Mouse (Mus musculus) small intestine, adult 2 months (tissue): ENCODE data around the gene Sept11. TPM values are rescaled to one million over a fixed set of nuclear protein-coding genes. Genes with fewer than 3 reads are reported as not detected.
A peak's percentile ranks its signal among the peaks of the same experiment; 100 is the strongest.

ENCODE experiments used
- H3K27ac ChIP-seq: fragments of 200-500 bp; 2 replicates; pipeline ENCODE4 v1.5.1; 2012; ENCODE audit warnings: low read depth, low read length, control low read depth, inconsistent platforms; ENCODE audit not compliant: insufficient read depth
- H3K27me3 ChIP-seq: fragments of 200-500 bp; 2 replicates; pipeline ENCODE4 v1.6.1; 2012; ENCODE audit warnings: mild to moderate bottlenecking, moderate library complexity, low read length, inconsistent platforms; ENCODE audit not compliant: control insufficient read depth, insufficient read depth
- H3K36me3 ChIP-seq: fragments of 200-500 bp; 2 replicates; pipeline ENCODE4 v1.6.1; 2012; ENCODE audit warnings: mild to moderate bottlenecking, low read length, control low read depth, inconsistent platforms; ENCODE audit not compliant: control insufficient read depth, insufficient read depth
- H3K4me1 ChIP-seq: fragments of 200-500 bp; 2 replicates; pipeline ENCODE4 v1.6.1; 2012; ENCODE audit warnings: low read length, inconsistent platforms, mixed read lengths; ENCODE audit not compliant: control insufficient read depth, insufficient read depth, insufficient read length
- H3K4me3 ChIP-seq: fragments of 200-500 bp; 2 replicates; pipeline ENCODE4 v1.5.1; 2012; ENCODE audit warnings: low read depth, mild to moderate bottlenecking, control low read depth, inconsistent platforms, low read length, moderate library complexity
- CTCF ChIP-seq: fragments of 200-500 bp; IDR thresholded peaks from 2 replicates; pipeline ENCODE4 v1.5.1; 2012; ENCODE audit warnings: low read depth, mild to moderate bottlenecking, control low read depth, inconsistent platforms, low read length, moderate library complexity, mixed read lengths; ENCODE audit not compliant: insufficient replicate concordance, insufficient read length; ENCODE audit errors: extremely low read depth
- POLR2A ChIP-seq: fragments of 200-500 bp; IDR thresholded peaks from 2 replicates; pipeline ENCODE4 v1.6.1; 2012; ENCODE audit warnings: low read depth, mild to moderate bottlenecking, control low read depth, inconsistent platforms, low read length, moderate library complexity
- WGBS: fragments of 180-500 bp; shearing (Covaris S2); methylation state at CpG from one replicate; pipeline ENCODE4 v1.1.7; 2018; 5-methylcytosine and 5-hydroxymethylcytosine counted together
- polyA plus RNA-seq: library from polyadenylated mRNA; depleted of rRNA; stranded (reverse); fragments of >200 nt; gene quantifications from 2 replicates; pipeline ENCODE4 v1.2.3, GENCODE M21; 2012

Gene Sept11
- polyA plus RNA-seq, 1 experiment: 12.9 TPM

GRCm38 (mm10) chr5:93097204-93097906, 4.1 kb downstream of the Sept11 start:
- WGBS: 84% methylated on average over 13 of the region's 13 CpGs
- Histone ChIP-seq H3K27me3 (no peaks in the 10 kb centered on the region), H3K36me3 (0 out of 2 replicates have a peak, but pooled peaks cover 2% of the 10 kb centered on the region), H3K4me3 (no peak overlapping the region), H3K27ac (peak overlapping the region; percentile 5), H3K4me1 (peaks cover 6% of the 10 kb centered on the region; the same call in 1 of the 2 replicates)
- TF ChIP-seq POLR2A (no peak), CTCF (no peak)

DNA sequence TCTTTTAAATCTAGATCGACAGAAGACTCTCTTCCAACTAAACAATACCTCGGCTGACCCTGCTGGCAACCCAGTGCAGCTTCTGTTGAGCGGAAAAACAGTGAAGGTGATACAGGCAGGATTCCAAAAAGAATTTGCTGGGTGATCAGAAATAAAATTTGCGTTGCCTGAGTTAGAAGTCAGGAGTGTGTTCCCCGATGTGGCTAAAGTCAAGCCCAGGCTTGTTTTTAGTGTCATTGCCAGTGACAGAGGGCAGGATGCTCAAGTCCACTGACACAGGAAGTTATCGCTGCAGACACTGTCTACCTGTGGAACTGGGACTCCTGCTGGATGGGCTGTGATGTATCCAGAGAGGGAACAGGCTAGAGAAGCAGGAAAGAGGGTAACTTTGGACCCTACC, 5.0 kb downstream of the Sept11 start:
- H3K27me3 ChIP-seq: no peaks in the 10 kb centered on the region
- H3K4me1 ChIP-seq: peaks cover 4% of the 10 kb centered on the region; the same call in 1 of the 2 replicates
- TF ChIP-seq CTCF (no peak), POLR2A (no peak)
- H3K36me3 ChIP-seq: 0 out of 2 replicates have a peak, but pooled peaks cover 2% of the 10 kb centered on the region
- H3K4me3 ChIP-seq: no peak overlapping the region
- H3K27ac ChIP-seq: no peak overlapping the region
- 76% methylated on average over 6 of the region's 6 CpGs for WGBS

- TF ChIP-seq POLR2A: no peak
- 0 out of 2 replicates have a peak, but pooled peaks cover 2% of the 10 kb centered on the region for H3K36me3 ChIP-seq
- no peak overlapping the region for H3K4me3 ChIP-seq
- no peaks in the 10 kb centered on the region for H3K27me3 ChIP-seq
- peaks cover 4% of the 10 kb centered on the region; the same call in 1 of the 2 replicates for H3K4me1 ChIP-seq
- no peak overlapping the region for H3K27ac ChIP-seq
- 76% methylated on average over 14 of the region's 14 CpGs for WGBS
Observed at GRCm38 (mm10) chr5:93098811-93099210, 5.6 kb downstream of the Sept11 start.

DNA sequence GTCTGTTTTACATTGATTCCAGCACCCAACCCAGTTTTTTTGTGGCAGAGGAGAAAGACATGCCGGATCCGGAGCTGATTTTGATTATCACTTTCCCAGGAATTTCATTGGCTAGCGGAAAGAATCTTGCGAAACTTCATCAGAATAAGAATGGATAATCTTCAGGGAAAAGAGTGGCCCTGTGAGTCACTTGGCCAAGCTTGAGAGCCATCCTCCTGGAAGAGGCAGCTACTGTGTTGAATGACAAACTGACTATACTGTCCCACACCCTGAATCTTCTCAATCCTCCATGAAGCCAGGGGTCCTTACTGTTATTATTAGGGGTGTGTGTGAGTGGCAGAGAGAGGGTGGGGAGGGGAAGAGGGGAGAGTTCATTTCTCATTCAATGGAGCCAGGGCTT, 7.7 kb downstream of the Sept11 start:
- Histone ChIP-seq H3K4me3 (no peak overlapping the region), H3K4me1 (peaks cover 3% of the 10 kb centered on the region; the same call in 1 of the 2 replicates), H3K27me3 (no peaks in the 10 kb centered on the region), H3K36me3 (0 out of 2 replicates have a peak, but pooled peaks cover 2% of the 10 kb centered on the region), H3K27ac (no peak overlapping the region)
- TF ChIP-seq CTCF (no peak), POLR2A (no peak)
- WGBS: 79% methylated on average over 4 of the region's 4 CpGs

- H3K4me1 ChIP-seq: peaks cover 3% of the 10 kb centered on the region; the same call in 1 of the 2 replicates
- H3K4me3 ChIP-seq: no peak overlapping the region
- WGBS: 83% methylated on average over 8 of the region's 8 CpGs
- no peaks in the 10 kb centered on the region for H3K27me3 ChIP-seq
- TF ChIP-seq CTCF (no peak), POLR2A (no peak)
- no peak overlapping the region for H3K27ac ChIP-seq
- 0 out of 2 replicates have a peak, but pooled peaks cover 2% of the 10 kb centered on the region for H3K36me3 ChIP-seq
Observed at GRCm38 (mm10) chr5:93101371-93101791, 8.1 kb downstream of the Sept11 start.

GRCm38 (mm10) chr5:93103603-93104002, 10.4 kb downstream of the Sept11 start:
- Histone ChIP-seq H3K36me3 (0 out of 2 replicates have a peak, but pooled peaks cover 2% of the 10 kb centered on the region), H3K27ac (no peak overlapping the region), H3K4me3 (no peak overlapping the region), H3K27me3 (no peaks in the 10 kb centered on the region), H3K4me1 (no peaks in the 10 kb centered on the region; the same call in 1 of the 2 replicates)
- TF ChIP-seq POLR2A (no peak), CTCF (no peak)
- WGBS: 80% methylated on average over 8 of the region's 8 CpGs

DNA sequence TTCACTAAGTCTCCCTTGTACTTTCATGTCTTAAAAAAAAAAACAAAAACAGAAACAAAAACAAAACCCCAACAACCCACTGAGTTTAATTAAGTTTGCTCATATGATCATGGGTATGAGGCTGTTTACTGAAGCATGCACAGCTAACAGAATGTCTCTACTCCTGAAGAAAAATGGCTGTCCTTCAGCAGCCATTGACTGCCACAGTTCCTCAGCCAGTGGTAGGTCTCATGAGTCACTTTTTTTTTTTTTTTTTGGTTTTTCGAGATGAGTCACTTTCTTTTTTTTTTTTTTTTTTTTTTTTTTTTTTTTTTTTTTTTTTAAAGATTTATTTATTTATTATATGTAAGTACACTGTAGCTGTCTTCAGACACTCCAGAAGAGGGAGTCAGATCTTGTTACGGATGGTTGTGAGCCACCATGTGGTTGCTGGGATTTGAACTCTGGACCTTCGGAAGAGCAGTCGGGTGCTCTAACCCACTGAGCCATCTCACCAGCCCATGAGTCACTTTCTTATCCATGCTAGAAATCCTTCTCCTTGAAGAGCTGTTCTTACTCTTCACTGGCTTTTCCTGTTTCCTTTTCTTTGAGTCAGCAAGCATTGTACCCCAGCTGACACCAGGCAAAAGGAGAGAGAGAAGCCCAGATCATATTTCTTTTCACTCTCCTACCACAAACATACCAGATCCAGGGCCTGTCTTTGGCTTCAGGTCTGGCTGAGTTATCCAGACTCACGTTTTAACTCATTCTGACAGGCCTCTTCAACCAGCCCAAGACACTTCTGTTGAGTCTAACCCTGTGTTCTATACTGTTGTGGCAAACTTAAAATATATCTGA, 12.0 kb downstream of the Sept11 start:
- TF ChIP-seq CTCF (no peak), POLR2A (no peak)
- 82% methylated on average over 5 of the region's 5 CpGs for WGBS

More for the DNA sequence above, 12.0 kb downstream of the Sept11 start:
- no peak overlapping the region for H3K27ac ChIP-seq
- no peaks in the 10 kb centered on the region for H3K27me3 ChIP-seq
- no peak overlapping the region for H3K4me3 ChIP-seq
- H3K4me1 ChIP-seq: no peaks in the 10 kb centered on the region; the same call in 1 of the 2 replicates
- H3K36me3 ChIP-seq: peaks cover 2% of the 10 kb centered on the region; the same call in 1 of the 2 replicates
